Mouse (Mus musculus) limb, embryonic 13.5 days (tissue): Measurements from ENCODE around the gene Slc25a11. TPM values are rescaled to one million over a fixed set of nuclear protein-coding genes. Genes with fewer than 3 reads are reported as not detected.
A peak's percentile ranks its signal among the peaks of the same experiment; 100 is the strongest.

Source experiments
- ATAC-seq: fragments of 200-750 bp; cut with Nextera tagmentation; 2 replicates; pipeline ENCODE4 v1.8.0; 2017; ENCODE audit warnings: low read depth, moderate number of reproducible peaks, moderate TSS enrichment; ENCODE audit not compliant: low FRiP score
- H3K27ac ChIP-seq: fragments of 300-500 bp; sonication (generic); 2 replicates; pipeline ENCODE4 v1.5.1; 2015; ENCODE audit warnings: inconsistent platforms, mild to moderate bottlenecking, moderate library complexity
- H3K27me3 ChIP-seq: fragments of 300-500 bp; sonication (generic); 2 replicates; pipeline ENCODE4 v1.6.1; 2015; ENCODE audit warnings: mild to moderate bottlenecking, inconsistent platforms
- H3K36me3 ChIP-seq: fragments of 300-500 bp; sonication (generic); 2 replicates; pipeline ENCODE4 v1.6.1; 2015; ENCODE audit warnings: inconsistent platforms, mild to moderate bottlenecking, moderate library complexity
- H3K4me1 ChIP-seq: fragments of 300-500 bp; sonication (generic); 2 replicates; pipeline ENCODE4 v1.6.1; 2015; ENCODE audit warnings: inconsistent platforms
- H3K4me2 ChIP-seq: fragments of 300-500 bp; sonication (generic); replicated peaks from 2 replicates; pipeline ENCODE4 v1.6.1; 2015; ENCODE audit warnings: inconsistent platforms, mild to moderate bottlenecking, moderate library complexity
- H3K4me3 ChIP-seq: fragments of 300-500 bp; sonication (generic); 2 replicates; pipeline ENCODE4 v1.5.1; 2015; ENCODE audit warnings: moderate library complexity, mild to moderate bottlenecking, inconsistent platforms
- H3K9ac ChIP-seq: fragments of 300-500 bp; sonication (generic); 2 replicates; pipeline ENCODE4 v1.6.1; 2015; ENCODE audit warnings: mild to moderate bottlenecking, inconsistent platforms
- H3K9me3 ChIP-seq: fragments of 300-500 bp; sonication (generic); 2 replicates; pipeline ENCODE4 v1.6.1; 2016; ENCODE audit warnings: inconsistent platforms
- WGBS: fragments of 180-500 bp; shearing (Covaris S2); methylation state at CpG from one replicate; pipeline ENCODE4 v1.1.7; 2015; 5-methylcytosine and 5-hydroxymethylcytosine counted together
- polyA plus RNA-seq: library from polyadenylated mRNA; unstranded; fragments of >200 nt; fragmentation: Nextera tagmentation; extraction: Ambion mirVana; gene quantifications from 2 replicates; pipeline ENCODE4 v1.2.1, GENCODE M21; 2015

The Slc25a11 gene
- polyA plus RNA-seq, 1 experiment from 2014 or later = 165 TPM

DNA sequence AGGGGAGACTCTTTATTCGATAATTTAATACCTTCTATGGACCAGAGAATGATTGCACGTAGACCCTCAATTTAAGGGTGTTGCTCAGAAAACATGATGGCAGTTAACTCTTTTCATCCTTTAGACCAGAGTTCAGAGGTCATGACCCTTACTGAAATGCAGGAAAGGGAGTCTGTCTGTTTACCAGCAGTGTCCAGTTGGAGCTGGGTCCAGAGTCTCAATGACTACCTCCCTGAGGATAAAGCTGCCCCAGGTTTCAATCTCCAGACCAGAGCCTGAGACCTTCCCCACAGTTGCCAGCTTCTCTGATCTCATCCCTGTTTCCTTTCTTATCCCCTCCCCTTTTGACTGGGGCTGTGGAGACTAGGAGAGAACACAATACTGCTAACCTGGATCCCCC lies 31.3 kb upstream of the Slc25a11 start:
- H3K36me3 ChIP-seq = peaks cover 84% of the 10 kb centered on the region
- no peak overlapping the region for H3K4me2 ChIP-seq
- H3K4me3 ChIP-seq = no peak overlapping the region
- no peaks in the 10 kb centered on the region for H3K9me3 ChIP-seq
- H3K27me3 ChIP-seq = no peaks in the 10 kb centered on the region
- peaks cover 5% of the 10 kb centered on the region; the same call in 1 of the 2 replicates for H3K4me1 ChIP-seq
- no peak overlapping the region for H3K9ac ChIP-seq
- WGBS = 67% methylated on average over 2 of the region's 2 CpGs
- ATAC-seq = no peak
- H3K27ac ChIP-seq = no peak overlapping the region

DNA sequence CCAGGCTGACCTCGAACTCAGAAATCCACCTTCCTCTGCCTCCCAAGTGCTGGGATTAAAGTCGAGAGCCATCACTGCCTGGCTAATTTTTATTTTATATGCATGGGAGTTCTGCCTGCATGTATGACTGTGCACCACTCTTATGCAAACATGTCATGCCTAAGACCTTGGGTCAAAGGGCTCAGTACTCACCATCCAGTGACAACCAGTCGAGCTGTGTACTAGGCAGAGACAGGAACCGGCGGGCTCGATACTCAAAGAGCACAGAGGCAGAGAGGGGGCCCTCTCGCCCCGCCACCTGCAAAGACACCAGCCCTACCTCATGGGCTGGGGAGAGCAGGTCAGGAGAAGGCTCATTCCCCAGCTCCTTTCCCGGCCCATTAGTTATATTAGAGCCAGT lies 30.8 kb upstream of the Slc25a11 start:
- Histone ChIP-seq H3K9ac (no peak overlapping the region), H3K9me3 (no peaks in the 10 kb centered on the region), H3K4me3 (no peak overlapping the region), H3K36me3 (peaks cover 80% of the 10 kb centered on the region), H3K27ac (no peak overlapping the region), H3K4me1 (peaks cover 5% of the 10 kb centered on the region; the same call in 1 of the 2 replicates), H3K4me2 (no peak overlapping the region), H3K27me3 (no peaks in the 10 kb centered on the region)
- WGBS = 82% methylated on average over 9 of the region's 9 CpGs
- no peak for ATAC-seq

DNA sequence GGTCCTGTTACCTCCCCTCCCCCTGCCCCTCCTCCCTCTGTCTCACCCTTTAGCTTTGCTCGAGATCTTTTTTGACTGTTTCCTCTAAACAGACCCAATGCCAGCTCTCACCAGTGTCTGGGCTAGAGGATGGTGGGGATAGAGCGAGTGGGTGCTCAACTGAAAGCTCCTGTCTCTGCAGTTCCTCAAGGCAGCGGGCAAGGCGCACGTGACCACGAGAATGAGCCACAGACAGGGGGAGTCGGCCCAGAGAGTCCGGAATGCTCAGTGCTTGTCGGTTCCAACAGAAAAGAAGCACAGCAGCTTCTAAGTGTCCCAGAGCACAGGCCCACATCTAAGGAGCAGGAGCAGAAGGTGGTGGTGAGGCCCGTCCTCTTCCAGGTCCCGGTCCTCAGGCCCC lies 27.2 kb upstream of the Slc25a11 start:
- Histone ChIP-seq H3K4me1 (peaks cover 14% of the 10 kb centered on the region), H3K27me3 (no peaks in the 10 kb centered on the region), H3K9me3 (no peaks in the 10 kb centered on the region), H3K4me2 (no peak overlapping the region), H3K9ac (no peak overlapping the region), H3K27ac (no peak overlapping the region), H3K36me3 (peaks cover 73% of the 10 kb centered on the region), H3K4me3 (no peak overlapping the region)
- WGBS = 78% methylated on average over 11 of the region's 11 CpGs
- no peak for ATAC-seq

DNA sequence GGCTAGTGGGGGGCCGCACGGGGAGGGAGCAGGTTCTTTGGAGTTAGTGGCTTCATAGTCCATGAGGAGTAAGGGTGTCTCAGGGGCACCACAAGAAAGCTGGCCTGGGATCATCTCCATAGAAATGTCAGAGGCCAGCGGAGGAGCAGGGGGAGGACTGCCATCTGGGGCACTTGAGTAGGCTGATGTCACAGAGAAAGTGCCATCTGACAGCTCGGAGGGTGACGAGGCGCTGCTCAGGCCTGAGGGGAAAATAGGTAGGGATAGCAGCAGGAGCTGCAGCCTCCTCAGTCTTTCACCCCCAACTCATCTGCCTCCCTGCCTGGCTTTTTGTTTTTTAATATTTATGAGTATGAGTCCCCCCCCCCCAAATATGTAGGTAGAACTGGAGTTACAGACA lies 26.7 kb upstream of the Slc25a11 start:
- peaks cover 68% of the 10 kb centered on the region for H3K36me3 ChIP-seq
- no peaks in the 10 kb centered on the region for H3K9me3 ChIP-seq
- 78% methylated on average over 6 of the region's 6 CpGs for WGBS
- no peak overlapping the region for H3K4me2 ChIP-seq
- H3K27me3 ChIP-seq = no peaks in the 10 kb centered on the region
- no peak overlapping the region for H3K4me3 ChIP-seq
- H3K4me1 ChIP-seq = peaks cover 14% of the 10 kb centered on the region
- H3K27ac ChIP-seq = no peak overlapping the region
- H3K9ac ChIP-seq = no peak overlapping the region
- ATAC-seq = no peak

DNA sequence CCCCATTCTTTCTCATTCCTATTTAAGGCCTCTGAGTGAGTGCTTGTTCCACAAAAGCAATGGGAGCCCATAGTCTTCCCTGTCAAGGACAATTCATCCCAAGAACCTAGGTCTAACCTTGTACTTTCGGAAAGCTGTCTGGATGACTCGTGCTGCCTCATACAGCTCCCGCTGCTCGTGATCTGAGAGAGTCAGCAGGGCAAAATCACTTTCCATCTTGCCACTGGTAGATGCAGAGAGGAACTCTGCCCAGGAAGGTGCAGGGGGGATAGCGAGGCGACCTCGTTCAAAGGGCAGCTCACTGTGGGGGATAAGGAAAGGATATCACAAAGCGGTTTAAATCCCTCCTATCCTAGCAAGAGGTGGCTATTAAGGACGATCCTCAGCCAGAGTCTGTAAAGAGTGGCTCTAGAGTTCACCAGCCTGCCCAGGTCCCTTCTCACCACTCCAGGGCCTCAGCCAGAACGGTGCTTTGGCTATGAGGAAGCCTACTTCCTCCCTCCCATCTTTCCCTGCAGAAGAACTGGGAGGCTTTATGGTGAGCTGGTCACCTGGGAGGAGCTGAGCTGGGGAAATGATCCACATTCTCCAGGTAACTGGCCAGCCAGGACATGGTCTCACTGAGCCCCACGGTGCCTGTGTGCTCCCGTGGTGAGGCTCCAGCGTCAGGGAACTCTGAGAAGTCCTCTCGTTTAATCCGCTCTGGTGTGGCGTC lies 24.2 kb upstream of the Slc25a11 start:
- ATAC-seq = no peak
- Histone ChIP-seq H3K9ac (peak overlapping the region; percentile 84), H3K36me3 (peaks cover 61% of the 10 kb centered on the region), H3K4me3 (0 out of 2 replicates have a peak overlapping the region, but pooled peaks have one; percentile 70), H3K9me3 (no peaks in the 10 kb centered on the region), H3K4me1 (peaks cover 28% of the 10 kb centered on the region), H3K27me3 (no peaks in the 10 kb centered on the region), H3K4me2 (no peak overlapping the region; the same call in 1 of the 2 replicates), H3K27ac (no peak overlapping the region)
- 86% methylated on average over 16 of the region's 16 CpGs for WGBS

DNA sequence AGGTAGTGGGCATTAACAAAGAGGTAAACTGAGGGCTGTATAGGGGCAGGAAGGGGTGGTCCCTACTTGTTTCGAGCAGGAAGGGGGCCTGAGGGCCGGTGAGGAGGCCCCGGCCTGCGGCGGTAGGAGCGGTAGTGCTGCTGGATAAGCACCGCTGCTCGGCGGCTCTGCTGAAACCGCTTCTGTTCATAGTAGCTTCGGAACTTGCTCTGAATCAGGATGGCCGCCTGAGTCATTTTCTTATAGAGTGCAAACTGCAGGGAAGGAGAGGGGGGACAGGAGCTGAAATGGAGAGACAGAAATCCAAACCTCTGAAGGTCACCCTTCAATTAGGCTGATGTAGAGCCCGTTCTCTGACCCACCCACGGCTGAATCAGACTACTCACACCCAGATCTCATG lies 23.2 kb upstream of the Slc25a11 start:
- WGBS = 53% methylated on average over 14 of the region's 14 CpGs
- Histone ChIP-seq H3K36me3 (peaks cover 58% of the 10 kb centered on the region), H3K4me3 (peak overlapping the region; percentile 70), H3K27ac (peak overlapping the region; percentile 98), H3K4me1 (peaks cover 28% of the 10 kb centered on the region), H3K4me2 (peak overlapping the region; percentile 86), H3K27me3 (no peaks in the 10 kb centered on the region), H3K9me3 (no peaks in the 10 kb centered on the region), H3K9ac (peak overlapping the region; percentile 84)
- no peak for ATAC-seq

DNA sequence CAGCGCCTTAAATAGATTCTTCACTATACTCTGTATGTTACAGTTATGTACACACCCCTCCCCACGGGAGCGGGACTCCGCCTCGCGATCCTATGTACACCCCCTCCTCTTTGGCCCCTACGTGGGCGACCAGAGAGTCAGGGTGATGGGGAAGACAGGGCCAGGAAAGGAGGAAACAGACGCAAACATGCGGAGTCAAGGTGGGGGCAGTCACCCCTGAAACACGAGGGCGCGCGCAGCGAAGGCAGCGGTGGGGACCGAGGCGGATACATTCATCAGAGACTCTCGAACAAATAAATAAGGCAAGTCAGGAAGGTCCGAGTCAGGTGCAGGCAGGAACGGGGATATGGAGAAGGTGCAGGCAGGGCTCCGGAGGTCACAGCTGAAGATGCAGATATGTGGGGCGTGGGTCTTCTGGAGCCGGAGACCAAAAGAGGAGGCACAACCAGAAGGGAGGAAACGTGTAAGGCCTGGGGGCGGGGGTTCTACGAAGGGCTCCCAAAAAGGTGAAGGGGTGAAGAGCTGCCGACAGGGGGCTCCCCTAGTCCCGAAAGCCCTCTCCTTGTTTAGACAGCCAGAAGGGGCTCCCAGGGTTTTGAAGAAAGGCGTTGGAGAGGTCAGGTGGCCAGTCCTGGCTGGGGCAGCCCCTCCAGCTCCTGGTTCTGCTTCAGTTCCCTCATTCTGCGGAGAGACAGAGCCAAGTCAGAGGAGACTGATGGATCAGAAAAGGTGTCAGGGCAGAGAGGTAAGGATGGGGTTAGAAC lies 22.5 kb upstream of the Slc25a11 start:
- peak; percentile 32 for ATAC-seq
- Histone ChIP-seq H3K4me3 (peak overlapping the region; percentile 70), H3K27ac (peak overlapping the region; percentile 98), H3K36me3 (peaks cover 59% of the 10 kb centered on the region), H3K9me3 (no peaks in the 10 kb centered on the region), H3K9ac (peak overlapping the region; percentile 84), H3K4me1 (peaks cover 28% of the 10 kb centered on the region), H3K27me3 (no peaks in the 10 kb centered on the region), H3K4me2 (peak overlapping the region; percentile 86)
- 1% methylated on average over 31 of the region's 31 CpGs for WGBS

DNA sequence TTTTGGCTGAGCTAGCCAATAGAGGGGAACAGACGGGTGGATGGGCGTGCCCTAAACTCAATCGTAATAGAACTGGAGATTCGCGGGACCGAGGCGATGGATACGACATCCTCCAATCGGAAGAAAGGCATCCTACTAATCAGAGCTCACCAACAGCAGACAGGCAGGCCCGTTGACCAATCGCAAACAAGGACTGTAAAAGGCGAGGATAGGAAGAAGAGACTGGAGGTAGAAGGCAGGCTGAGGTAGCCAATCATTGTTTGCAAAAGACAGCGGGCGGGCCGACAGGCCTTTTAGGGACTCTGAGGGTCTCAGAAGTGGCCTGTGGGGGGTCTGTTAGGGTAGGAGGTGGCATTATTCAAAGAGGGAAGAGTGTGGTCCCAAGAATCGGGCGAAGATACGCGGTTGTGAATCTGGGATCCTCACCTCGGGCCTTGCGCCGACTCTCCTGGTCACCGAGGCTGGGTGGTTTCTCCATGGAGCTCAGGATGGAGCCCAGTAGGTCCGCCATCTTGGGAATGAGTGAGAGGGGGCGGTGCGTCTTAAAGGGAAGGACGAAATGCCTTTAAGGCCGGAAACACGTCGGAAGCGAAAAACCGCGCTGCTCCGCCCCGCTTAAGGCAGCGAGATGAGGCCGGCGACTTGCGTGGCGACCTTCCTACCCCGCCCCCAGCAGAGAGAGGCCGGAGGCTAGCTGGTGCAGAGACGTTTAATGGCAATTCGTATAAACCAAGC lies 21.7 kb upstream of the Slc25a11 start, which contains the start of gene Spag7:
Spag7 (minus strand) TSS at position 646 of the 735 bp plus-strand sequence.
- Histone ChIP-seq H3K9ac (peak within 1 kb of the TSS; percentile 84), H3K4me1 (peaks cover 28% of the 10 kb centered on the region), H3K27ac (peak within 1 kb of the TSS; percentile 98), H3K36me3 (peaks cover 59% of the 10 kb centered on the region), H3K4me2 (peak within 1 kb of the TSS; percentile 86), H3K4me3 (peak within 1 kb of the TSS; percentile 70), H3K9me3 (no peaks in the 10 kb centered on the region), H3K27me3 (no peaks in the 10 kb centered on the region)
- WGBS = under 1% methylated on average over 44 of the region's 44 CpGs
- peak; percentile 96 for ATAC-seq

DNA sequence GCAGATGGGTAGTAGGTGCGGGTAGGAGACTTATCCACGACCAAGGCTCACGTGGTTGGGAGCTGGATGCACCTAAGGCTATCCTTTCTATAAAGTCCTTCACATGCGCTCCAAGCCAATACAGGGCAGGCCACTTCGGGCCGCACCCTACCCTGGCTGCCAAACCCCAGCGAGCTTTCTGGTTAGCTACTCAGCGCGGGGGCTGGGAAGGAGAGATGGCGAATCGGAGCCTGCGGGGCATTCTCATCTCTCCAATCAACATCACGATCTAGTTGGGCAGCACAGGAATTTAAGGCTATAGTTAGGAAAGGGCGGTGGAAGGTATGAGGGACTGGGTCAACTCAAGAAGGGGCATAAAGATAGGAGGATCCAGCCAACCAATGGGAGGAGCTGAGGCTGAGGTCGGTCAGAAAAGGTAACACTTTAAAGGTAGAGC lies 21.1 kb upstream of the Slc25a11 start:
- no peaks in the 10 kb centered on the region for H3K27me3 ChIP-seq
- peak overlapping the region; percentile 91 for H3K27ac ChIP-seq
- peaks cover 60% of the 10 kb centered on the region for H3K36me3 ChIP-seq
- peak; percentile 52; the same call in 1 of the 2 replicates for ATAC-seq
- no peaks in the 10 kb centered on the region for H3K9me3 ChIP-seq
- peak overlapping the region; percentile 70 for H3K4me3 ChIP-seq
- peak overlapping the region; percentile 69 for H3K9ac ChIP-seq
- peak overlapping the region; percentile 86 for H3K4me2 ChIP-seq
- peaks cover 28% of the 10 kb centered on the region for H3K4me1 ChIP-seq
- under 1% methylated on average over 15 of the region's 15 CpGs for WGBS

DNA sequence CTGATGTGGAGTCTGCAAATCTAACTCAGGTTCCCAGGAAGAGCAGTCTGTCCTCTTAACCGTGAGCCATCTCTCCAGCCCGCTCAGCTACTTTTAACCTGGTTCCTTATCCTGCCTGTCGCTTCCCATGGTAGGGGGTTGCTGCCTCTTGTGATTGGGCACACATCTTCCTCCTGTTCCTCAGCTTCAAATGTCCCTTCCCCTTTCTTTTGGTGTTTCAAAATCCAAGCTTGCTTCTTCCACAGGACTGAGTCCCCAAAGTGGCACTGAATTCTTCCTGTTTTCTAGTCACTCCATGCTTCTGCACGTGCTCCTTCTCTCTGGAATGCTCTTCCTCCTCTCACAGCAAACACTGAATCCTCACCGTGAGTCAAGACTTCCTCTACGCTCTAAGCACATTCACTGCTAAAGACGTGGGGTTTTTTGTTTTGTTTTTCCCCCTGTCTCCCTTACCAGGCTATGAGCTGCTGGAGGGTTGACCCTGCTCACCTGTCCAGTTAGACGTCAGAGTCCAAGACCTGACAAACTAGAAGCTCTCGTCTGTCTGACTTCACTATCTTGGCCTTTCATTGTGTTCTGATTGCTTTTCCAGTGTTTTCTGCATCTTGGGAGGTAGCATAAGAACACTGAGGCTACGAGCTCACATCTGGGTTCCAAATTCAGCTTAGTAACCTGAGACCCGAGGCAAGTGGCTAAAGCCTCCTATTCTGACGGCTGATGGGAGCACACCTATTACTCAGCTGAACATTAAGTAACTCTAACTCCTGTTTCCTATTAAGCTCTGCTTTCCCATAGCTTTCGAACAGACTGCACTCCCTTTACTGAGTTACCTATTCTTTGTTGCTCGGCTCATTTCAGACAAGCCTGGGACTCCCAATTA lies 20.2 kb upstream of the Slc25a11 start:
- H3K4me1 ChIP-seq = peaks cover 28% of the 10 kb centered on the region
- peak overlapping the region; percentile 69 for H3K9ac ChIP-seq
- no peak for ATAC-seq
- H3K36me3 ChIP-seq = peaks cover 64% of the 10 kb centered on the region
- H3K4me2 ChIP-seq = peak overlapping the region; percentile 86
- peak overlapping the region; percentile 91 for H3K27ac ChIP-seq
- WGBS = 43% methylated on average over 14 of the region's 14 CpGs
- H3K27me3 ChIP-seq = no peaks in the 10 kb centered on the region
- peak overlapping the region; percentile 70 for H3K4me3 ChIP-seq
- H3K9me3 ChIP-seq = no peaks in the 10 kb centered on the region

DNA sequence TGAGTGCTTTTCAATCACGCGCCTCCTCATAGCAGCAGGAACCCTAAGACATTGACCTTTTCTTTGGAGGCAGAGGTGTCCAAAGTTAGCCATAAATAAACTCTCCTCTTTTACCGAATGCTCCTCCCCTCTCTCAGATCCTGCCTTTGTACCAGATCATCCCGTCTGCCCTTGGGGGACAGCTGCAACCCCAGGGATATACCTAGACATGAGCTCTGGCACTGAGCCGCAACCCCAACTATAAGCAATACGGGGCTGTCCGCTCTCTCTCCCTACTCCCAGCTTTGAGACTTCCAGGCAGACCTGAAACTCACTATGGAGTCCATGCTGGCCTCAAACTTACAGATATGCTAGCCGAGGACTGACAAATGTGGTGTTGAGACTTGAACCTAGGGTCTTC lies 19.4 kb upstream of the Slc25a11 start:
- 89% methylated on average over 8 of the region's 8 CpGs for WGBS
- H3K27me3 ChIP-seq = no peaks in the 10 kb centered on the region
- no peak overlapping the region for H3K27ac ChIP-seq
- H3K4me1 ChIP-seq = peaks cover 28% of the 10 kb centered on the region
- H3K36me3 ChIP-seq = peaks cover 64% of the 10 kb centered on the region
- no peaks in the 10 kb centered on the region for H3K9me3 ChIP-seq
- H3K4me2 ChIP-seq = peak overlapping the region; percentile 86; the same call in 1 of the 2 replicates
- ATAC-seq = no peak
- no peak overlapping the region for H3K4me3 ChIP-seq
- no peak overlapping the region; the same call in 1 of the 2 replicates for H3K9ac ChIP-seq
